Mouse (Mus musculus) liver, embryonic 12.5 days (tissue): ENCODE data around the gene Zscan2. TPM values are rescaled to one million over a fixed set of nuclear protein-coding genes. Genes with fewer than 3 reads are reported as not detected.

ENCODE experiments used
- ATAC-seq: fragments of 200-750 bp; cut with Nextera tagmentation; 2 replicates; pipeline ENCODE4 v1.8.0; 2017; ENCODE audit warnings: moderate number of reproducible peaks, mild to moderate bottlenecking, moderate library complexity
- H3K27ac ChIP-seq: fragments of 300-500 bp; sonication (generic); 2 replicates; pipeline ENCODE4 v1.5.1; 2016; ENCODE audit warnings: mild to moderate bottlenecking
- H3K27me3 ChIP-seq: fragments of 300-500 bp; sonication (generic); replicated peaks from 2 replicates; pipeline ENCODE4 v1.6.1; 2016; ENCODE audit warnings: mild to moderate bottlenecking, moderate library complexity
- H3K36me3 ChIP-seq: fragments of 300-500 bp; sonication (generic); 2 replicates; pipeline ENCODE4 v1.6.1; 2016; ENCODE audit warnings: mild to moderate bottlenecking, moderate library complexity
- H3K4me1 ChIP-seq: fragments of 300-500 bp; sonication (generic); 2 replicates; pipeline ENCODE4 v1.6.1; 2016
- H3K4me2 ChIP-seq: fragments of 300-500 bp; sonication (generic); 2 replicates; pipeline ENCODE4 v1.6.1; 2016; ENCODE audit warnings: mild to moderate bottlenecking, moderate library complexity
- H3K4me3 ChIP-seq: fragments of 300-500 bp; sonication (generic); 2 replicates; pipeline ENCODE4 v1.5.1; 2016; ENCODE audit warnings: mild to moderate bottlenecking, moderate library complexity
- H3K9ac ChIP-seq: fragments of 300-500 bp; sonication (generic); 2 replicates; pipeline ENCODE4 v1.6.1; 2016; ENCODE audit warnings: mild to moderate bottlenecking, moderate library complexity
- H3K9me3 ChIP-seq: fragments of 300-500 bp; sonication (generic); replicated peaks from 2 replicates; pipeline ENCODE4 v1.6.1; 2016; ENCODE audit warnings: mild to moderate bottlenecking, moderate library complexity
- WGBS: fragments of 180-500 bp; shearing (Covaris S2); methylation state at CpG from one replicate; pipeline ENCODE4 v1.1.7; 2016; ENCODE audit not compliant: insufficient replicate concordance; 5-methylcytosine and 5-hydroxymethylcytosine counted together
- polyA plus RNA-seq: library from polyadenylated mRNA; unstranded; fragments of >200 nt; fragmentation: Nextera tagmentation; extraction: Ambion mirVana; gene quantifications from 2 replicates; pipeline ENCODE4 v1.2.1, GENCODE M21; 2016

Gene Zscan2
- polyA plus RNA-seq, 1 experiment from 2014 or later, result 0.58 TPM

- Histone ChIP-seq H3K4me1 (0 out of 2 replicates have a peak, but pooled peaks cover 3% of the 10 kb centered on the region), H3K4me2 (no peak overlapping the region), H3K27me3 (no peaks in the 10 kb centered on the region), H3K9ac (no peak overlapping the region), H3K9me3 (no peaks in the 10 kb centered on the region), H3K36me3 (peaks cover 75% of the 10 kb centered on the region), H3K27ac (no peak overlapping the region), H3K4me3 (no peak overlapping the region)
- 63% methylated on average over 7 of the region's 7 CpGs for WGBS
- ATAC-seq, result peak; percentile 60
These were observed 50.3 kb downstream of the Zscan2 start for GRCm38 (mm10) chr7:80911053-80911452.

GRCm38 (mm10) chr7:80912496-80912895, 51.8 kb downstream of the Zscan2 start:
- no peaks in the 10 kb centered on the region for H3K27me3 ChIP-seq
- H3K4me3 ChIP-seq, result no peak overlapping the region
- 81% methylated on average over 8 of the region's 8 CpGs for WGBS
- H3K4me2 ChIP-seq, result no peak overlapping the region
- H3K27ac ChIP-seq, result no peak overlapping the region
- H3K36me3 ChIP-seq, result peaks cover 86% of the 10 kb centered on the region
- 0 out of 2 replicates have a peak, but pooled peaks cover 3% of the 10 kb centered on the region for H3K4me1 ChIP-seq
- H3K9ac ChIP-seq, result no peak overlapping the region
- no peaks in the 10 kb centered on the region for H3K9me3 ChIP-seq
- ATAC-seq, result no peak

GRCm38 (mm10) chr7:80917916-80918465, 57.3 kb downstream of the Zscan2 start:
- H3K4me3 ChIP-seq, result no peak overlapping the region
- 85% methylated on average over 4 of the region's 4 CpGs for WGBS
- H3K9me3 ChIP-seq, result no peaks in the 10 kb centered on the region
- no peak for ATAC-seq
- no peak overlapping the region for H3K27ac ChIP-seq
- peaks cover 86% of the 10 kb centered on the region for H3K36me3 ChIP-seq
- H3K4me1 ChIP-seq, result peaks cover 14% of the 10 kb centered on the region
- no peak overlapping the region for H3K9ac ChIP-seq
- no peaks in the 10 kb centered on the region for H3K27me3 ChIP-seq
- no peak overlapping the region for H3K4me2 ChIP-seq

GRCm38 (mm10) chr7:80918982-80919646, 58.4 kb downstream of the Zscan2 start:
- H3K4me3 ChIP-seq, result no peak overlapping the region
- H3K4me1 ChIP-seq, result peaks cover 14% of the 10 kb centered on the region
- H3K36me3 ChIP-seq, result peaks cover 83% of the 10 kb centered on the region
- no peak overlapping the region for H3K27ac ChIP-seq
- H3K9ac ChIP-seq, result no peak overlapping the region
- no peak overlapping the region for H3K4me2 ChIP-seq
- no peak for ATAC-seq
- H3K9me3 ChIP-seq, result no peaks in the 10 kb centered on the region
- H3K27me3 ChIP-seq, result no peaks in the 10 kb centered on the region
- 29% methylated on average over 8 of the region's 8 CpGs for WGBS

- H3K4me1 ChIP-seq, result peaks cover 14% of the 10 kb centered on the region
- H3K36me3 ChIP-seq, result peaks cover 83% of the 10 kb centered on the region
- H3K27ac ChIP-seq, result no peak overlapping the region
- H3K27me3 ChIP-seq, result no peaks in the 10 kb centered on the region
- no peak overlapping the region for H3K4me3 ChIP-seq
- H3K4me2 ChIP-seq, result no peak overlapping the region
- no peaks in the 10 kb centered on the region for H3K9me3 ChIP-seq
- no peak overlapping the region for H3K9ac ChIP-seq
- 73% methylated on average over 5 of the region's 5 CpGs for WGBS
- ATAC-seq, result no peak
These were observed 58.9 kb downstream of the Zscan2 start for GRCm38 (mm10) chr7:80919647-80920008.

GRCm38 (mm10) chr7:80923165-80923564, 62.4 kb downstream of the Zscan2 start:
- H3K36me3 ChIP-seq, result peaks cover 81% of the 10 kb centered on the region
- 81% methylated on average over 2 of the region's 2 CpGs for WGBS
- no peaks in the 10 kb centered on the region for H3K9me3 ChIP-seq
- no peak overlapping the region for H3K9ac ChIP-seq
- no peak for ATAC-seq
- no peak overlapping the region for H3K27ac ChIP-seq
- peaks cover 14% of the 10 kb centered on the region for H3K4me1 ChIP-seq
- no peak overlapping the region for H3K4me3 ChIP-seq
- H3K27me3 ChIP-seq, result no peaks in the 10 kb centered on the region
- H3K4me2 ChIP-seq, result no peak overlapping the region

Other genes starting within 250 kb of the Zscan2 start
- gene Crtc3, start 172.0 kb upstream of the Zscan2 start, polyA plus RNA-seq, result 7.0 and 7.1 TPM in 2 replicates
- gene Iqgap1, start 34.9 kb upstream of the Zscan2 start, polyA plus RNA-seq, result 19.4 and 19.9 TPM in 2 replicates
- gene Wdr73, start 40.3 kb downstream of the Zscan2 start, polyA plus RNA-seq, result 29.1 and 30.3 TPM in 2 replicates
- gene Nmb, start 44.2 kb downstream of the Zscan2 start, polyA plus RNA-seq, result 1.6 and 2.4 TPM in 2 replicates
- gene Sec11a, start 86.9 kb downstream of the Zscan2 start, polyA plus RNA-seq, result 123 and 124 TPM in 2 replicates
- 11.9 and 12.0 TPM in 2 replicates for gene Zfp592, start 132.8 kb downstream of the Zscan2 start, polyA plus RNA-seq
- 0.11 and 0.14 TPM in 2 replicates for gene Alpk3, start 196.7 kb downstream of the Zscan2 start, polyA plus RNA-seq